Mouse (Mus musculus) neural tube, embryonic 13.5 days (tissue): Measurements from ENCODE around the gene Cdsn. TPM values are rescaled to one million over a fixed set of nuclear protein-coding genes. Genes with fewer than 3 reads are reported as not detected.

ENCODE experiments used
- ATAC-seq: fragments of 200-750 bp; cut with Nextera tagmentation; 2 replicates; pipeline ENCODE4 v1.8.0; 2017; ENCODE audit warnings: low read depth, mild to moderate bottlenecking, moderate TSS enrichment, moderate library complexity
- H3K27ac ChIP-seq: fragments of 300-500 bp; sonication (generic); replicated peaks from 2 replicates; pipeline ENCODE4 v1.5.1; 2015; ENCODE audit warnings: moderate library complexity, mild to moderate bottlenecking, inconsistent platforms
- H3K27me3 ChIP-seq: fragments of 300-500 bp; sonication (generic); 2 replicates; pipeline ENCODE4 v1.6.1; 2015; ENCODE audit warnings: mild to moderate bottlenecking, inconsistent platforms
- H3K36me3 ChIP-seq: fragments of 300-500 bp; sonication (generic); 2 replicates; pipeline ENCODE4 v1.6.1; 2015; ENCODE audit warnings: mild to moderate bottlenecking, inconsistent platforms
- H3K4me1 ChIP-seq: fragments of 300-500 bp; sonication (generic); replicated peaks from 2 replicates; pipeline ENCODE4 v1.6.1; 2015; ENCODE audit warnings: inconsistent platforms
- H3K4me2 ChIP-seq: fragments of 300-500 bp; sonication (generic); 2 replicates; pipeline ENCODE4 v1.6.1; 2015; ENCODE audit warnings: inconsistent platforms, mild to moderate bottlenecking, moderate library complexity
- H3K4me3 ChIP-seq: fragments of 300-500 bp; sonication (generic); 2 replicates; pipeline ENCODE4 v1.5.1; 2015; ENCODE audit warnings: mild to moderate bottlenecking, inconsistent platforms
- H3K9ac ChIP-seq: fragments of 300-500 bp; sonication (generic); 2 replicates; pipeline ENCODE4 v1.6.1; 2015; ENCODE audit warnings: moderate library complexity, mild to moderate bottlenecking, inconsistent platforms
- H3K9me3 ChIP-seq: fragments of 300-500 bp; sonication (generic); 2 replicates; pipeline ENCODE4 v1.6.1; 2016; ENCODE audit warnings: inconsistent platforms
- WGBS: fragments of 180-500 bp; shearing (Covaris S2); methylation state at CpG from one replicate; pipeline ENCODE4 v1.1.7; 2015; 5-methylcytosine and 5-hydroxymethylcytosine counted together
- polyA plus RNA-seq: library from polyadenylated mRNA; unstranded; fragments of >200 nt; fragmentation: Nextera tagmentation; extraction: Ambion mirVana; gene quantifications from 2 replicates; pipeline ENCODE4 v1.2.1, GENCODE M21; 2015

Gene Cdsn
- polyA plus RNA-seq, 1 experiment from 2014 or later, result not detected

DNA sequence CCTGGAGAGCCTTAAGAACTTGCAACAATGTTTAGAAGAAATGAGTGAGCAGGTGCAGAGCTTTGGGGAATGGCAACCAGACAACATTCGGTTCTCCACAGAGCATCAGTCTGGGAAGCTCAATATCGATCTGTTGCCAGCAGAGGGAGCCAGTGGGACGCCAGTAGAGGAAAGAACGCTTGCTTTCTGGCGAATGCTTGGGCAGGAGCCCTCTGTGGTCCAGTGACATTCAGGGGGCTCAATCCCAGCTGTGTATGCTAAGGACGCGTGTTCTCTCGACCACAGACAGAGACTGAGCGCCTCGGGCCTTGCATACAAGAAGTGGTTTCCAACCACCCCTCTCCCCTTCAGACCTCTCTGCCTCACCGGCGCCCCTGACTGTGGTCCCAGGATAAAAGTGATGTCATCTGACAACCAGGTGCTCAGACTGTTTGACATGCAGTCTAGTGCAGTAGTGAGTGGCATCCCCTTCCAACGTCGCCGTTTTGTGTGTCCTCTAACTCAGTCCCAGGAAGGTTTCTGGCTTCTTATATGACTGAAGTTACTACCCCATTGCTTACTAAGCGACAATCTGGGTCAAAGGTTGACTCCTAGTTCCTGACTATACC is 32.5 kb downstream of the Cdsn start:
- Histone ChIP-seq H3K27ac (no peak overlapping the region), H3K9me3 (no peaks in the 10 kb centered on the region; the same call in 1 of the 2 replicates), H3K9ac (peak overlapping the region; percentile 51; the same call in 1 of the 2 replicates), H3K4me3 (0 out of 2 replicates have a peak overlapping the region, but pooled peaks have one; percentile 9), H3K36me3 (no peaks in the 10 kb centered on the region), H3K4me1 (peaks cover 3% of the 10 kb centered on the region), H3K4me2 (peak overlapping the region; percentile 42), H3K27me3 (no peaks in the 10 kb centered on the region)
- WGBS, result 16% methylated on average over 16 of the region's 16 CpGs
- ATAC-seq, result peak; percentile 72

DNA sequence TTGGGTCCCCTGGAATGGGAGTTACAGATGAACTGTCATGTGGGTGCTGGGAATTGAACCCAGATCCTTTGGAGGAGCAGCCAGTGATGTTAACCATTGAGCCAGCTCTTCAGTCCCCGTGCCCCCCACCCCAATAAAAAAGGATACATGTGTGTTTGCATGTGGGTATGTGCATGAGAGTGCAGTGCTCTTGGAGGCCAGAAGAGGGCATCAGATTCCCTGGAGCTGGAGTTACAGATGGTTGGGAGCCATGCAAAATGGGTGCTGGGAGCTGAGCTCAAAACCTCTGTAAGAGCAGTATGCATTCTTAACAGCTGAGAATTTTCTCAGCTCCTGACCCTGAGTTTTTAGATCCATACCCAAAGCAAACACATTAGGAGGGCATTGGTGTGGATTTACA is 35.4 kb downstream of the Cdsn start:
- ATAC-seq, result no peak
- 74% methylated on average over 1 of the region's 1 CpGs for WGBS

DNA sequence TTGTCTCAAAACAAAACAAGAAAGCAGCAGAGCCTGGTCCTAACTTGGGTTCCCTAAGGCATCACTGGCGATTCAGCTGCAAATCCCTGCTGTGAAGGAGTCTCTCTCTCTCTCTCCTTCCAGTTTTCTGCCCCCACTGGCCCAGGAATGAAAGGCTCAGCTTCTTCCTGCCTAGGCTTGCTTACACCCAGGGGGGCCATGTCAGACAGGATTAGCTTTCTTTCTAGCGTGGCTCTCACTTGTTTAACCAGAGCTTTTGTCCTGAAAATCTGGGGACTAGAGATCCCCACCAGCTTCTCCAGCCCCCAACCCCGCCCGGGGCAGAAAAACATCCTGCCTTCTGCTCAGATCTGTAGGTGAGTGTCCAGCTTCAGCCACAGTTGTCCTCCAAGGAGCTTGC is 36.5 kb downstream of the Cdsn start:
- H3K27ac ChIP-seq, result no peak overlapping the region
- H3K4me2 ChIP-seq, result no peak overlapping the region

More for the DNA sequence above, 35.4 kb downstream of the Cdsn start:
- H3K9ac ChIP-seq, result no peak overlapping the region
- no peak overlapping the region for H3K4me3 ChIP-seq
- H3K27ac ChIP-seq, result no peak overlapping the region
- no peaks in the 10 kb centered on the region for H3K27me3 ChIP-seq
- no peaks in the 10 kb centered on the region; the same call in 1 of the 2 replicates for H3K9me3 ChIP-seq
- no peak overlapping the region for H3K4me2 ChIP-seq
- H3K4me1 ChIP-seq, result peaks cover 9% of the 10 kb centered on the region
- no peaks in the 10 kb centered on the region for H3K36me3 ChIP-seq

DNA sequence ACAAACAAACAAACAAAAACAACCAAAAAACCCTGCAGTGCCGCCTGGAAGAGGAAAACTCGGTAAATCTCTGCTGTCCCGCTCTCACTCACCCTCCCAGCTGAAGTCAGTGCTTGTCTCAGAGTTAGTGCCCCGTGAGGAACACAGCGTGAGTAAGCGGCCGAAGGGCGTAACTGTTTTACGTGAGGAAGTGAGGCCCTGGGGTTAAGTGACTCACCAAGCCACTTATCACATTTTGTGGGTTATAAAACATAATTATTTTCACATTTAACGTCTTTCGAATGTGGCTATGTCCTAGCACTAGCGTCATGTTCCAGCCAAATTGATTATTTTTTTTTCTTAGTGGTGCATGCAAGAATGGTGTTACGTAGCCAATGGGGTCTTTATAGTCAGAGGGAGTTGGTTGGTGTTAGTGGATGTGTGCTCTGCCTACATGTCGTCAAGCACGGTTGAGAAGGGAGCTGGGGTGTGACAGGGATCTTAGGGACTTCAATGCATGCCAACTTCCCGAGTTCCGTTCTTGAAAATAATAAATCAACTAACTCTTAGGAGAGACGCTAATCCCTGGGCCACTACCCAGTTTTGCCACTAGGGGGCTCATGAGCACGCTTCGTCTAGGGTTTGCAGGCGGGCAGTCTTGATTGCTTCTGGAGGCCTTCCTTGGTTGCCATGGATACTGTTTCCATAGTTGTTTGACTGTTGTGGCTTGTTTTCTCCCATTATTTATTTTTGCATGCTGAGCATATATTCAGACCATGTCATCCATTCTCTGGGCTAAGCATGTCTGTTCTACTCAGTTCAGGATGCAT is 38.7 kb downstream of the Cdsn start:
- Histone ChIP-seq H3K9me3 (no peaks in the 10 kb centered on the region; the same call in 1 of the 2 replicates), H3K4me3 (no peak overlapping the region), H3K27ac (peak overlapping the region; percentile 67), H3K9ac (no peak overlapping the region), H3K4me1 (peaks cover 6% of the 10 kb centered on the region; the same call in 1 of the 2 replicates), H3K36me3 (no peaks in the 10 kb centered on the region), H3K27me3 (no peaks in the 10 kb centered on the region), H3K4me2 (0 out of 2 replicates have a peak overlapping the region, but pooled peaks have one; percentile 4)
- WGBS, result 43% methylated on average over 21 of the region's 21 CpGs
- ATAC-seq, result peak; percentile 86

More for the DNA sequence above, 36.5 kb downstream of the Cdsn start:
- Histone ChIP-seq H3K4me1 (peaks cover 9% of the 10 kb centered on the region), H3K9me3 (no peaks in the 10 kb centered on the region; the same call in 1 of the 2 replicates), H3K9ac (no peak overlapping the region), H3K27me3 (no peaks in the 10 kb centered on the region), H3K4me3 (no peak overlapping the region), H3K36me3 (no peaks in the 10 kb centered on the region)
- 46% methylated on average over 4 of the region's 4 CpGs for WGBS
- ATAC-seq, result no peak

DNA sequence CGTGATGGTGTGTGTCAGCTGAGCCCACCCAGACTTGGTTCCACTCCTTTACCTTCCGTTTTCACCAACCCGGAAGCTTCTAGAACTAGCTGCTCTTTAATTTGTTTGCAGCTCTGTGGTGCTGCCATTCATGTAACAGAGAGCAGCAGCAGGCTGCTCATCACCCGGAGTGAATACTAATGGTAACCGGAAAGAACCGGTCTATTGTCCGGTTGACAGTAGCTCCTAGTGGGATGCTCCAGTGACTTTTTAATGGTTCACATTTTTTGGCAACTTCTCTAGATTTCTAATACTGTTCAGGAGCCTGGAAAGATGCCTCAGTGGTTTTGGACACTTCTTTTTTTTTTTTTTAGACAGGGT is 39.3 kb downstream of the Cdsn start:
- H3K27ac ChIP-seq, result peak overlapping the region; percentile 67

DNA sequence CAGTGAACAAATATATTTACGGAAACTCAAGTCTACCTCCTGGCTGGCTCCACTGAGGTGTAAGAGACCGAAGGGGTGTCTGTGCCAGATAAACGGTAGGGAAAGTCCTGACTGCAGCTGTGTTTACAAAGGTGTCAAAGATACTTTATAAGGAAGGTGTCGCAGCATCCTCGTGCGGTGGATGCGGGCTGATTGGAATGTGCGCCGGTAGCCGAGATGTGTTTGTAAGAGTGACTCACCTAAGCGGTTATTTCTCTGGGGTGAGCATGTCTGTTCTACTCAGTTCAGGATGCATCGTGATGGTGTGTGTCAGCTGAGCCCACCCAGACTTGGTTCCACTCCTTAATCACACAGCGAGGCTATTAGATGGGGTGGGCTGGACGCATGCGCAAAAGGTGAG is 39.8 kb downstream of the Cdsn start:
- Histone ChIP-seq H3K27ac (0 out of 2 replicates have a peak overlapping the region, but pooled peaks have one; percentile 67), H3K9ac (no peak overlapping the region), H3K4me1 (peaks cover 6% of the 10 kb centered on the region; the same call in 1 of the 2 replicates), H3K4me3 (no peak overlapping the region), H3K36me3 (no peaks in the 10 kb centered on the region), H3K4me2 (no peak overlapping the region), H3K27me3 (no peaks in the 10 kb centered on the region), H3K9me3 (no peaks in the 10 kb centered on the region; the same call in 1 of the 2 replicates)
- no peak for ATAC-seq
- WGBS, result 92% methylated on average over 15 of the region's 15 CpGs

More for the DNA sequence above, 39.3 kb downstream of the Cdsn start:
- H3K36me3 ChIP-seq, result no peaks in the 10 kb centered on the region
- no peak overlapping the region for H3K4me3 ChIP-seq
- no peak overlapping the region for H3K9ac ChIP-seq
- H3K27me3 ChIP-seq, result no peaks in the 10 kb centered on the region
- 57% methylated on average over 7 of the region's 7 CpGs for WGBS
- peak; percentile 66 for ATAC-seq
- no peaks in the 10 kb centered on the region; the same call in 1 of the 2 replicates for H3K9me3 ChIP-seq
- peaks cover 6% of the 10 kb centered on the region; the same call in 1 of the 2 replicates for H3K4me1 ChIP-seq
- H3K4me2 ChIP-seq, result 0 out of 2 replicates have a peak overlapping the region, but pooled peaks have one; percentile 4

DNA sequence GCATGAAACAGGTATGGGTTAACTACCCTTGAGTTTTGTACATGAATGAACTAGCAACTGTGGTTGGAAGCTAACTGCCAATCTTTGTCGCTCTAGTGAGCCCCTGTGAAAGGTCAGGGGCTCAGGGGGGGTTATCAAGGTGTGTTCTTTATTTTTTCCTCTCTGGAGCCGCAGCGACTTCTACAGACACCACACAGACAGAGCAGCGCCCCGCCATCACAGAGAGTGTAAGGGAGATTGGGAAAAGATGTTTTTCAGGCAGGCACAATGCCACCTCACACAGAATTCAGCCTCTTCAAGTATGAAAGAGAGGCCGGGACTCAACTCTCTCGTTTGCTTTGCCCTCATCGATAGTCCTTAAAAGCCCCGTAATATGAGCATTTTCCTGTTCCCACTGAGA is 40.2 kb downstream of the Cdsn start:
- H3K4me3 ChIP-seq, result no peak overlapping the region
- H3K4me1 ChIP-seq, result peaks cover 6% of the 10 kb centered on the region; the same call in 1 of the 2 replicates
- H3K4me2 ChIP-seq, result no peak overlapping the region
- H3K27me3 ChIP-seq, result no peaks in the 10 kb centered on the region
- no peak overlapping the region for H3K27ac ChIP-seq
- ATAC-seq, result no peak
- H3K9ac ChIP-seq, result no peak overlapping the region
- H3K36me3 ChIP-seq, result no peaks in the 10 kb centered on the region
- 89% methylated on average over 9 of the region's 9 CpGs for WGBS
- no peaks in the 10 kb centered on the region; the same call in 1 of the 2 replicates for H3K9me3 ChIP-seq

DNA sequence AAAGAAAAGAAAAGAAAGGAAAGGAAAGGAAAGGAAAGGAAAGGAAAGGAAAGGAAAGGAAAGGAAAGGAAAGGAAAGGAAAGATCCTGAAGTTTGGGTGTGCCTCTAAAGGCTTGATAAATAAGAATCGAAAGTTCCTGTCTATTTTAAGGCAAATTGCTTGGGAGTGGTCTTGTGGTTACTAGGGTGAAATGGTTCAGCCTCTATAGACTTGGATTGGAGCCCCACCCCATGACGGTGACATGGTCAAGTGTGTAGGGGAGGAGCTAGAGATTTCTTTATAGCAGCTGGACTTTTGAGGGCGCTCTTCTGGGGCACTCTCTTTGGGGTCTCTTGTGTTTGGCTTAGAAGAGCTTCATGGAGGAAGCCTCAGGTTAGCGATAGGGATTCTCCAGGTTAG is 41.9 kb downstream of the Cdsn start:
- H3K4me2 ChIP-seq, result no peak overlapping the region
- ATAC-seq, result no peak
- H3K27me3 ChIP-seq, result no peaks in the 10 kb centered on the region
- 39% methylated on average over 4 of the region's 4 CpGs for WGBS
- no peak overlapping the region for H3K9ac ChIP-seq
- H3K4me1 ChIP-seq, result peaks cover 6% of the 10 kb centered on the region; the same call in 1 of the 2 replicates
- H3K36me3 ChIP-seq, result no peaks in the 10 kb centered on the region
- no peak overlapping the region for H3K4me3 ChIP-seq
- H3K27ac ChIP-seq, result no peak overlapping the region
- no peaks in the 10 kb centered on the region for H3K9me3 ChIP-seq

DNA sequence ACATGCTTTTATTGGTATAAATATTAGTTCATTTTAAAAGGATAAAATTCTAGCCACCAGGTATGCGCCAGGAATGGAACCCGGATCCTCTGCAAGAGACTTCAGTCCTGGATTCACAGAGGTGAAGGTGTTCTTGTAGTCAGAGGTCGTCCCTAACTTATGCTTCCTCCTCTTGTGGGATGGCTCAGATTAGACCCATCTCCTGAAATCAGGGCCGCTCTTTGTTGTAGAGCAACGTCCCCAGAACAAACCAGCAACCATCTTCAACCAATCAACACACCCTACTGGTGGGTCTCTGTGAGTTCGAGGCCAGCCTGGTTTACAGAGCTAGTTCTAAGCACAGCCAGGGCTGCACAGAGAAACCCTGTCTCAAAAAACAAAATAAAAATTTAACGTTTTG is 42.5 kb downstream of the Cdsn start:
- no peak overlapping the region for H3K4me2 ChIP-seq
- H3K27me3 ChIP-seq, result no peaks in the 10 kb centered on the region
- H3K4me1 ChIP-seq, result peaks cover 6% of the 10 kb centered on the region; the same call in 1 of the 2 replicates
- no peak overlapping the region for H3K4me3 ChIP-seq
- no peak overlapping the region for H3K27ac ChIP-seq
- no peaks in the 10 kb centered on the region for H3K36me3 ChIP-seq
- 89% methylated on average over 7 of the region's 7 CpGs for WGBS
- H3K9me3 ChIP-seq, result no peaks in the 10 kb centered on the region
- ATAC-seq, result no peak
- no peak overlapping the region for H3K9ac ChIP-seq

DNA sequence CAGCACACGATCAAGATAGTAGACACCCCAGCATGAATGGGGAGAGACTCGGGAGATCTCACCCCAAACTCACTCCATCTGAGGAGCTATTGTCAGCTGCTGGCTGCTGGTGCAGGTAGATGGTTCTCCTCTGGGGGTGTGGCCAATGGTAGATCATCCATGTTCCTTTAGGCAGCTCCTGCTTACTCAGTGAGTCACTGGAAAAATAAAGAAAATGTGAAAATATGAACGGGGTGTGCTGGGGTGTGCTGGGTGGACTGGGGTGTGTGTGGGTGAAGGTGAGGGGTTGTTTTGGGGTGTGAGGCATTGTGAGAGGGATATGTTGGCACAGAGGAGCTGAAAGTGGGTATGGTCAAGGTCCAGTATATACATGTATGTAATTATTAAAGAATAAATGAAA is 45.5 kb downstream of the Cdsn start:
- H3K4me3 ChIP-seq, result no peak overlapping the region
- H3K4me1 ChIP-seq, result no peaks in the 10 kb centered on the region
- H3K36me3 ChIP-seq, result no peaks in the 10 kb centered on the region
- no peak overlapping the region for H3K9ac ChIP-seq
- H3K27ac ChIP-seq, result no peak overlapping the region
- no peaks in the 10 kb centered on the region for H3K9me3 ChIP-seq
- no peak overlapping the region for H3K4me2 ChIP-seq
- no peak for ATAC-seq
- no peaks in the 10 kb centered on the region for H3K27me3 ChIP-seq
- WGBS, result 95% methylated on average over 3 of the region's 3 CpGs

DNA sequence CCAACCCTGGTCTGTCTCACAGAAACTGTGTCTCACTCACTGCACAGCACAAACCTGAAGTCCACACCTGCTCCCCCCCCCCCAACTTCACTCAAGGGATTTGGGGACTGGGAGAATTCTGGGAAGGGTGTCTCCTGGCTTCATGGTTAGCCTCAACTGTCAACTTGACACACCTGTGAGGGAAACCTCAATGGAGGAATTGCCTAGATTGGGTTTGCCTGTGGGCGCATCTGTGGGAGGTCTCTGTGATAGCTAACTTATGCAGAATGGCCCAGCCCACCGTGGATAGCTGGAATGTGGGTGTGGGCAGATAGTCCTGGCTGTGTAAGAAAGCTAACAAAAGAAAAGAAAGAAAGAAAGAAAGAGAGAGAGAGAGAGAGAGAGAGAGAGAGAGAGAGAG is 49.3 kb downstream of the Cdsn start, which contains the start of gene Sfta2:
Gene Sfta2 (plus strand): TSS at position 301 of the 400 bp plus-strand sequence.
- H3K36me3 ChIP-seq, result no peaks in the 10 kb centered on the region
- H3K27me3 ChIP-seq, result no peaks in the 10 kb centered on the region
- no peaks in the 10 kb centered on the region for H3K4me1 ChIP-seq
- WGBS, result 57% methylated on average over 2 of the region's 2 CpGs
- no peak within 1 kb of the TSS for H3K9ac ChIP-seq
- H3K9me3 ChIP-seq, result no peaks in the 10 kb centered on the region
- no peak for ATAC-seq
- no peak within 1 kb of the TSS for H3K4me3 ChIP-seq
- no peak within 1 kb of the TSS for H3K27ac ChIP-seq
- H3K4me2 ChIP-seq, result no peak within 1 kb of the TSS

DNA sequence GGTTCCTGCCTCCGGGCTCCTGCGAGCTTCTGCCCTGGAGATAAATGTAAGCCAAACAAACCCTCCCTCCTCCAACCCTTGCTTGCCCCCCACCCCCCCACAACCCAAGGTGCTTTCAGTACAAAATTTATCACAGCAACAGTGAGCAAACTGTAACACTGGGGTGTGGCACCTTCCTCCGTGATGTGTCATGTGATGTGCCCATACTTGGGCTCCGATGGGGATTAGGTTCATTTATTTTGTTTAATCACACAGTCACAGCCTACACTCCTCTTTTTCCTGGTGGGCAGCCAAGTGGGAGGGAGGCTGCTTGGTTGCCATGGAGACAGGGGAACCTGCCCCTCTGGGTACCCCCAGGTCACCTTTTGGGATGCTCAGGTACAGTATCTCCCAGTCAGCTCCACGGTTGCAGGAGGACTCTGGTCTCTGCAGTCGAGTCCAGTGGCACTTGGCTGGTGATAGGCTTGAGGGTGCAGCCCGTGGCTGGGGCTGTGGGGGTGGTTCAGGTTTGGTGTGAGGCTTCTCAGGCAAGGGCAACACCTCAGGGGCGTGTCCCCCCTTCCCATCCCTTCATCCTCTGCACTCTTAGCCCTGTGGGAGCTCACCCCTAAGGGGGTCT is 49.9 kb downstream of the Cdsn start:
- Histone ChIP-seq H3K27ac (no peak overlapping the region), H3K4me1 (no peaks in the 10 kb centered on the region), H3K9ac (no peak overlapping the region), H3K9me3 (no peaks in the 10 kb centered on the region), H3K4me2 (no peak overlapping the region), H3K27me3 (no peaks in the 10 kb centered on the region), H3K4me3 (no peak overlapping the region), H3K36me3 (no peaks in the 10 kb centered on the region)
- WGBS, result 63% methylated on average over 8 of the region's 8 CpGs
- ATAC-seq, result no peak
